Mouse (Mus musculus) forebrain, embryonic 15.5 days (tissue): ENCODE results near the gene Prps2. TPM values are rescaled to one million over a fixed set of nuclear protein-coding genes. Genes with fewer than 3 reads are reported as not detected.
"Not testable (repeated sequence)": the region's sequence is repeated elsewhere in the genome, so short reads cannot be mapped to it uniquely, and the experiment has no call there.

ENCODE experiments used
- ATAC-seq: fragments of 200-750 bp; cut with Nextera tagmentation; replicated peaks from 2 replicates; pipeline ENCODE4 v1.8.0; 2017; ENCODE audit warnings: mild to moderate bottlenecking, moderate TSS enrichment, moderate library complexity
- H3K27ac ChIP-seq: fragments of 300-500 bp; sonication (generic); replicated peaks from 2 replicates; pipeline ENCODE4 v1.5.1; 2015; ENCODE audit warnings: mild to moderate bottlenecking, inconsistent platforms
- H3K27me3 ChIP-seq: fragments of 300-500 bp; sonication (generic); 2 replicates; pipeline ENCODE4 v1.6.1; 2015; ENCODE audit warnings: inconsistent platforms
- H3K36me3 ChIP-seq: fragments of 300-500 bp; sonication (generic); 2 replicates; pipeline ENCODE4 v1.6.1; 2015; ENCODE audit warnings: mild to moderate bottlenecking, inconsistent platforms
- H3K4me1 ChIP-seq: fragments of 300-500 bp; sonication (generic); 2 replicates; pipeline ENCODE4 v1.6.1; 2015; ENCODE audit warnings: inconsistent platforms
- H3K4me2 ChIP-seq: fragments of 300-500 bp; sonication (generic); replicated peaks from 2 replicates; pipeline ENCODE4 v1.6.1; 2015; ENCODE audit warnings: mild to moderate bottlenecking, inconsistent platforms
- H3K4me3 ChIP-seq: fragments of 300-500 bp; sonication (generic); 2 replicates; pipeline ENCODE4 v1.5.1; 2015; ENCODE audit warnings: mild to moderate bottlenecking, inconsistent platforms
- H3K9ac ChIP-seq: fragments of 300-500 bp; sonication (generic); replicated peaks from 2 replicates; pipeline ENCODE4 v1.6.1; 2015; ENCODE audit warnings: mild to moderate bottlenecking, inconsistent platforms
- H3K9me3 ChIP-seq: fragments of 300-500 bp; sonication (generic); 2 replicates; pipeline ENCODE4 v1.6.1; 2016; ENCODE audit warnings: inconsistent platforms
- WGBS: fragments of 180-500 bp; shearing (Covaris S2); methylation state at CpG from one replicate; pipeline ENCODE4 v1.1.7; 2015; ENCODE audit warnings: mixed read lengths; 5-methylcytosine and 5-hydroxymethylcytosine counted together
- polyA plus RNA-seq: library from polyadenylated mRNA; unstranded; fragments of >200 nt; fragmentation: Nextera tagmentation; extraction: Ambion mirVana; gene quantifications from 2 replicates; pipeline ENCODE4 v1.2.1, GENCODE M21; 2015

Prps2 gene
- polyA plus RNA-seq, 1 experiment from 2014 or later: 12.0 TPM

GRCm38 (mm10) chrX:167318819-167319396, 63.6 kb downstream of the Prps2 start:
- ATAC-seq: no peak

GRCm38 (mm10) chrX:167315766-167316165, 66.8 kb downstream of the Prps2 start:
- H3K36me3 ChIP-seq: no peaks in the 10 kb centered on the region
- no peak for ATAC-seq
- H3K4me2 ChIP-seq: no peak overlapping the region
- H3K9ac ChIP-seq: no peak overlapping the region
- H3K27me3 ChIP-seq: peaks cover 4% of the 10 kb centered on the region; the same call in 1 of the 2 replicates
- no peaks in the 10 kb centered on the region for H3K9me3 ChIP-seq
- no peaks in the 10 kb centered on the region for H3K4me1 ChIP-seq
- WGBS: 78% methylated on average over 5 of the region's 5 CpGs
- no peak overlapping the region for H3K4me3 ChIP-seq
- no peak overlapping the region for H3K27ac ChIP-seq

More at GRCm38 (mm10) chrX:167318819-167319396, 63.6 kb downstream of the Prps2 start:
- no peak overlapping the region for H3K27ac ChIP-seq
- no peak overlapping the region for H3K4me2 ChIP-seq
- WGBS: 35% methylated on average over 4 of the region's 4 CpGs
- H3K36me3 ChIP-seq: no peaks in the 10 kb centered on the region
- no peaks in the 10 kb centered on the region for H3K4me1 ChIP-seq
- peaks cover 4% of the 10 kb centered on the region; the same call in 1 of the 2 replicates for H3K27me3 ChIP-seq
- H3K9ac ChIP-seq: no peak overlapping the region
- no peaks in the 10 kb centered on the region for H3K9me3 ChIP-seq
- H3K4me3 ChIP-seq: no peak overlapping the region

GRCm38 (mm10) chrX:167315093-167315726, 67.3 kb downstream of the Prps2 start:
- Histone ChIP-seq H3K27ac (no peak overlapping the region), H3K9ac (no peak overlapping the region), H3K4me1 (no peaks in the 10 kb centered on the region), H3K36me3 (no peaks in the 10 kb centered on the region), H3K4me3 (no peak overlapping the region), H3K9me3 (no peaks in the 10 kb centered on the region), H3K4me2 (no peak overlapping the region), H3K27me3 (peaks cover 3% of the 10 kb centered on the region; the same call in 1 of the 2 replicates)
- no peak for ATAC-seq
- 61% methylated on average over 4 of the region's 4 CpGs for WGBS

- not testable (repeated sequence) for H3K9me3 ChIP-seq, H3K27me3 ChIP-seq, H3K27ac ChIP-seq, H3K4me2 ChIP-seq, H3K4me1 ChIP-seq, H3K9ac ChIP-seq, H3K36me3 ChIP-seq, H3K4me3 ChIP-seq, ATAC-seq
- WGBS: 92% methylated on average over 1 of the region's 1 CpGs
Observed at GRCm38 (mm10) chrX:167302061-167302460, 80.5 kb downstream of the Prps2 start.

Other genes with a start within 250 kb of the Prps2 start
- 7,356 and 7,374 TPM in 2 replicates for gene Tmsb4x, start 173.4 kb downstream of the Prps2 start, polyA plus RNA-seq
- gene Tlr8, start 118.4 kb downstream of the Prps2 start, polyA plus RNA-seq: 0.05 and 0.09 TPM in 2 replicates
- 0.31 and 0.53 TPM in 2 replicates for gene Tlr7, start 52.2 kb downstream of the Prps2 start, polyA plus RNA-seq